Mouse (Mus musculus) thymus, adult 2 months (tissue): ENCODE results near the gene Srd5a1.

Experiments used
- CTCF ChIP-seq: fragments of 200-500 bp; IDR thresholded peaks from 2 replicates; pipeline ENCODE4 v1.5.1; 2012; ENCODE audit warnings: mild to moderate bottlenecking, control low read depth, low read length, moderate library complexity, borderline replicate concordance; ENCODE audit not compliant: control insufficient read depth, poor library complexity, insufficient read depth; ENCODE audit errors: extremely low read depth
- POLR2A ChIP-seq: fragments of 200-500 bp; IDR thresholded peaks from 2 replicates; pipeline ENCODE4 v1.6.1; 2012; ENCODE audit warnings: mild to moderate bottlenecking, low read length, control low read depth, moderate library complexity; ENCODE audit not compliant: control insufficient read depth, poor library complexity, insufficient read depth; ENCODE audit errors: extremely low read depth

DNA sequence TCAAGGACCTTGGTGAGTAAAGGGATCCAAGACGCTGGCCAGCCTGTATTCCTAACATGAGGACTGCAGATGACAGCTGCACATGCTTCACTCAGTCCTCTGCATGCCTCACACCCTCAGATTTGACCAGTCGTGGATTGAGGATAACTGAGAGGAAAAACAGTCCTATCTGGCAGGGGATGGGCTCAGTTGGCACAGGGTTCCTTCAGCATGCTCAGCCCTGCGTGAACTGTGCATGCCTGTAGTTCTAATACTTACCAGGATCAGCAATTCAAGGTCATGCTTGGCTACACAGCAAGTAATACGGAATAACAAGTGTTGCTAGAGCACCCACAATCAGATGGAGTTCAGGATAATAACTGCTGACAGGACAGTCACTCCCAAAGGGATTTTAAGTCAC lies 20.4 kb upstream of the Srd5a1 start:
- TF ChIP-seq CTCF (no peak), POLR2A (no peak)
